Mouse (Mus musculus) cerebellum, adult 9-11 months (tissue): ENCODE measurements around the gene Moap1.

Experiments used
- DNase-seq: peaks from one replicate; pipeline ENCODE4 v3.0.0; 2022

Moap1 gene

DNA sequence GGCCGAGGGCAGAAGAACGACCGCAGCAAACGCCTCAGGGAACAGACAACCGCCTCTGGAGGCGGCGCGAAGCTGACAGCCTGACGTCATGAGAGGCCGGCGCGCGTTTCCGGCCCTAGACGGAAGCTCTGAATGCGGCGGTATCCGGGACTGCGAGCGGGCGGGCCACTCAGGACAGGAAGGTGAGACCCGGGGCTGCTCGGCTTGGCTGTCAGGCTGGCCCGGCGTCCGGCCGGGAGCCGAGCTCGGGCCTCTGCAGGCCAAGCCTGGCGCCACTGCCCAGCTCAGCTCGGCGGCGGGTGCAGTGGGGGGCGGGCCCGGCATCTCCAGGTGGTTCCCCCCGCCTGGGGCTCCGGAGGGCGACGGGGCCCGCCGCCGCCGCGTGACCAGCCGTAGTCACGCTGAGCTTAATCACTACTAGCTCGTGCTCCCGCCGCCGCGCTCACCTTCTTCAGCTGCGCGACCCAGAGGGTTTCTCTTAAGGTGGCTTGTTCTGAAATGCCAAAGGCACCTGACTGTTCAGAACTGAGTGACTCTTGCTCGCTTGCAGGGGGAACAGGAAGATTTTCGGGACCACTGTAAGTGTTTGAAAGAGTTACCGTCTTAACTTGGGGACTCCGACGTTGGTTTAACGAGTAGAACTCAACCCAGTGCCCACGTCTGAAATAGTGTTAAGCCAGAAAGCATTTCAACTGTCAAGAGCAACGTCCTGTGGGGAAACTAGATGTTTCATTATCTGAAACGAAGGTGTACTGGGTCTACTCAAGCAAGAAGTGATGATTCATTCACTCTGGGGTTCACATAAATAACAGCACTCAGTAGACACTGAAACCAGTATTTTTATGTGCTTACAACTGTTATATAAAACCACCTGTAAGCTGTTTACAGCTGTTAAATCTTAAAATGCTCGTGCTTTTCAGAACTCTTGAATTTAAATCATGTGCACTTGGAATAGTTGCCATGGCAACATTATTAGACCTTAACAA, at the start of gene Moap1, which contains the start of gene Tmem251:
Gene Moap1 (minus strand): TSS at position 73 of the 986 bp plus-strand sequence.
Gene Tmem251 (plus strand): TSS at position 174 of the 986 bp plus-strand sequence.
- peak; percentile 91 for DNase-seq

DNA sequence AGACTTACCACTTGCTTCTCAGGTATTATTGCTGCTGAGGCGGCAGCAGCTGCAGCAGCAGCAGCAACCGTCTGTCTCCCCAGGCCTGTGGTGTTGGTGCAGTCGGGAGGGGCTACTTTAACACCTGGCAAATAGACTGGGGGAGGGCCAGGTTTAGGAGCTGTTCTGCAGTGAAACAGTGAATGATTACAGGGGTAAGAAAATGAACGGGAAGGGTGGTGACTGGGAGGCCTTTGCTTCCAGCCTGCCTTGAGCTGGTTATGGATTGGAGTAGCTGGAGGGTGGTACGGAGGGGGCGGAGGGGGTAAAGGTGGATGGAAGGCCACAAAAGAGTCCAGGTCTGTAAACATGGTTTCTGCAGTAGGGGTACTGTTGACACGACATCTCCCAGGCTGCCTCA, 44.5 kb upstream of the Moap1 start:
- DNase-seq: no peak

DNA sequence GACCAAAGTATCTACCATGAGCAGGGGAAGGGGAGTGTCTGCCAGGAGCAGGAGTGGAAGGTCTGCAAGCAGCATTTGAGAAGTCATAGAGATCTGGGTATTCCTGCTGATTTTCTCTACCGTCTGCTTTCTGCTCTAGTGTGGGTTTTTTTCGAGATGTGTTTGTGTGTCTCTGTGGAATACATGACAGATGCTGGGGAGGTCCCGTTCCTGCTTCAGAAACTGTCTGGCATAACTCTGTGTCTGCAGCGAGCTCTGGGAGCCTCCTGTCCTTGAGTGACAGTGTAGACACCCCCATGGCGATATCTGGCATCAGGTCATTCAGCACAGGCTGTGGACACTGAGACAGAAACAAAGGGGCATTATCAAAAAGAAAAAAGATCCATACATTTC, 42.1 kb upstream of the Moap1 start:
- DNase-seq: no peak

DNA sequence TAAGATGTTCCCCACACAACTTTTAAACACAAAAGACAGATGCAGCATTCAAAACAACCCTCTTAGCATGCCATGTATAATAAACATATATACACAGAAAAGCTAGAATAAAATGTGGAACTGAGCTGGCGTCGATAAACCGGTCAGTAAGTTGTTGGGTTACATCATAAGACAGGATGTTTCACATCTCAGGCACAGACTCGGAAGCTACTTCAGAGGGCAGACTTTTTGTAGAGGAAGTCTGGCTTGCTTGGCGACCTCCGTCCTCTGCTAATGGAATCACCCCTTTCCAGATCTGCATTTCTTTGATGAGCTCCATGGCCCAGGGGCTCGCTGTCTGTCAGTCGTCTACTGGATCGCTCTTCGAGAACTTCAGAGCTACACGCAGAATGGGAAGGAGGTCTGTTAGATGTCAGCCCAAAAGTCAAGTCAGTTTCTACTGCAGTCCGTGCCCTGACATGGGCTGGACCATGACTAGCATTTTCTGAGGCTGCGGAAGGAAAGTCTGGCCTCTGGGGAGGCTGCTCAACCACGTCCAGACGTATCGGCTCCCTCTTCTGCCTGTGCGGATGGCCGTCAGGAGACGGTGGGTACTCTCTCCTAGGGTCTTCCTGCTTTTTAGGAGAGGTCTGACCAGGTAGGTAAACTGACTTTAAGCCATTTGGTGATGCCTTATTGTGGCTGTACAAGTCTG, 41.6 kb upstream of the Moap1 start:
- DNase-seq: no peak

DNA sequence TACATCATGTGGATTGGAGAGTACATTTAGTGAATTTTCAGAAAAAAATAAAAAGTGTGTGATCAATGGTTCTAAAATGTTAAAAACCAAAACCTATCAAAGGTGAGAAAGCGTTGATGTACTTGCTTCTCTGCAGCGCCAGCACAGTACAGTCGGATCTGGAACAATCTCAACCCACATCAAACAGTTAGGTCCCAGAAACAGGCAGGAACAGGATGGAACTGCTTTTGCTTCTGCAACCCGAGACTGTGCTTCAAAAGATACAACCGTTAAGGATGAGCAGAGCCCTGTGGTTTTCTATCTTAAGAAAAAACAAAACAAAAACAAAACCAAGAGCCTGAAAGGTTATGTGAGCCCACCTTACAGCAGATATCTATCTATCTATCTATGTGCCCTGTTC, 39.4 kb upstream of the Moap1 start:
- DNase-seq: no peak

DNA sequence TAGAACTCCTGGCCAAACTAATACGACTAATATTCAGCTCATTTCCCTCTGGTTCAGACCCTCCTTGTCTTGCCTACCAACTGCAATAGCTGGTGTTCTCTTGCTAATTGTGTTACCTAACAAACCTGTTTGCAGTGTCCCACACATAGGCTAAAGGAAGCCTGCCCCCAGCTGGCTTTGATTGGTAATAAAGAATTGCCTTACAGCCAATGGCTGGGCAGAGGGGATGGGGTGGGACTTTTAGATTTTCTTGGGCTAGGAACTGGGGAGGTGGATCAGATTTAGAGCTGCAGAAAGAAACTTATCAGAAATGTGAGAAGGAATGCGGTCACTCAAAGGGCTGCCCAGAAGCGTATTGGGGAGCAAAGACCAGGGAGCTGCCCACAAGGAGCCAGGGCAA, 36.0 kb upstream of the Moap1 start:
- no peak for DNase-seq

DNA sequence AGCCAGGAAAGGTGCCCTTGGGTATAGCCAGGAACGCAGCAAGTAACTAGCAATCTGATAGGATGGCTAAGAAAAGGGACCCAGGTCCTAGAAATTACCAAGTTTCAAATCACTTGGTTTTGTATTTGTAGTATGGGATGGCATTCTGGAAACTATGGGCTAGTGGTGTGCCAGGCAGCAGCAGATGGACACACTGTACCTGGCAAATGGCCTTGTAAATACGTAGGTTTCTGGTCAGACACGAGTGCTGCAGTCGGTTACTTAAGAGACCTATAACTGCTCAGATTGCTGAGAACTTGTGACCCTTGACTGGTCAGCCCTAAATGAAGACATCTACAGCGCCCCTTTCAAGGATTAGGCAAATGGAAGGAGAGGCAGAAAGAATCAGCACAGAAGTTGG, 34.7 kb upstream of the Moap1 start:
- DNase-seq: peak; percentile 32

DNA sequence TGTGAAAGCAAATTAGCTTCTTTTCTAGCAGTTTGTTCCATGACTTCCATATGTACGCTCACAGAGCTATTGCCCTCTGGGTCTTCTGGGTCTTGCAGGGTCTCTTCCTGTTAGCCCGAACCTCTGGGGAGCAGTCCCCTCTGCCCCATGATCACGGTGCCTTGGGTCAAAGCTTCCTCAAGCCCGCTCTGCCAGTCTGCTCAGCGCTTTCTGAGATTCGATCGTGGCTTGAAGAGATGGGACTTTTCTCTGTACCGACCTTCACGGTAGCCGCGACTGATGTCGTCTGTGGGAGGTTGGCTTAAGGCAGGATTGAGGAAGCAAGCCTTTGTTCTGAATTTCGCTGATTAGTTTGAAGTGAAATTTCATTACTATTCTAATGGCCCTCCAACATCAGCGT, 32.6 kb upstream of the Moap1 start:
- DNase-seq: no peak

DNA sequence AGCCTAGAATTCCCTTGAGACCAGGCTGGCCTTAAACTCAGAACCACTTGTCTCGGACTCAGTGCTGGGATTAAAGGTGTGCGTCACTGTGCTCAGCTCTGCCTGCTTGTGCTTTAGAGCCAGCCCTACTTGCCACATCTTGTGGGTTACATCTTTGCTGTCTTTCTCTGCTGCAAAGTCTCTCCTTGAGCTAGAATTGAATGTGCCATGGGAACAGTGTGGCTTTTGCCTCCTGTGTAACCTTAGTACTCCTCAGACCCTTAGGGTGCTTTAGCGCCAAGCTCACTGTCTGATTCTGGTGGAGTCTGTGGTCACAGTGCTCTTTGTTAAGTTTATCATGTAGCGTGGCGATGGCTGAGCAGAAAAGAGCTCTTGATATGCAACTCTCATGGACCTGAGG, 29.2 kb upstream of the Moap1 start:
- DNase-seq: no peak

DNA sequence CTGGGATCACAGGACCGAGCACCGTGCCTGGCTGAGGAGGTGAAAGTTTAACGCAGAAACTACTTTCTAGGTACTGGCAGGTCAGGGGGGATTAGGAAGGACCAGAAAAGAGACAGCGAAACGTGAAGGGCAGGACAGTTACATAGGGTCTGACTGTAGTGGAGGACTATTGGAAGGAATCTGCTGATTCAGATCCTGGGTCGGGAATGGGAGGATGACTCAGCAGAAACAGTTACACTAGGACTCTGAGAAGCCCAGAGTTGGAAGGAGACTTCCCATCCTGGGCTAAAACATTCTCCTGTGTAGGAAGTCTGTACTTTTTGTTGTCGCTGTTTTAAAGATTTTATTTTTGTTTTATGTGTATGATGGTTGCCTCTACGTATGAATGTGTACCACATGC, 28.1 kb upstream of the Moap1 start:
- no peak for DNase-seq

DNA sequence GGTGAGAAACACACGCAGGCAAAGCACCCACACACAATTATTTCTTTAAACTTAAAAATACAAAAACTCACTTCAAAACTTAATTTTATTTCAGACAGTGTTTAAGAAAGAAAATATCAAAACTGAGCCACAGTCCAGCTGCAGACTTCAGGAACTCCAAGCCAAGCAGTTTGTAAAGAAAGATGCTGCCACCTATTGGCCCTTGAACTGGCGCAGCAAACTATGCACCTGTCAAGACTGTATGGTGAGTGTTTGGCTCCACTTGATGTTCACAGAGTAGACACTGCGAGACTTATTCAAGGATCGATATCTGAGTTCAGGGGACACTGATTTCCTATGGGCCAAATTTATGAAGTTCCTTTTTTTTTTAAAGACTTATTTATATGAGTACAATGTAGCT, 25.5 kb upstream of the Moap1 start:
- no peak for DNase-seq

DNA sequence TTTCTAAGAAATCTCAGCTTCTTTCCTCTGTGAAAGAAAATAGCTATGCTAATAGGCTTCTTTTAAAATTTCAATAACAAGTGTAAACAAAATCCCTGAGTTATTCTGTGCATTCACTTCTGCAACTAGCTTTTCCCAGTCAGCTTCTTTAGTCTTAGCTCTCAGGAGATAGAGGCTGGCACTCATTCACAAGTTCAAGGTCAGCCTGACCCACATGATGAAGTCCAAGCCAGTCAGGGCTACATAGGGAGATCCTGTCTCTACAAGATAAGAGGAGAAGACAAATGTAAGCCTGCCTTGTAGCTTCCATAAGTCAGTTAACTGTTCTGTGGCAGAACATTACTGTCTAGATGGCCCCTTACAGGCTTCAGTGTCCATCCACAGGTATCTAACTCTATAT, 20.2 kb upstream of the Moap1 start:
- no peak for DNase-seq

DNA sequence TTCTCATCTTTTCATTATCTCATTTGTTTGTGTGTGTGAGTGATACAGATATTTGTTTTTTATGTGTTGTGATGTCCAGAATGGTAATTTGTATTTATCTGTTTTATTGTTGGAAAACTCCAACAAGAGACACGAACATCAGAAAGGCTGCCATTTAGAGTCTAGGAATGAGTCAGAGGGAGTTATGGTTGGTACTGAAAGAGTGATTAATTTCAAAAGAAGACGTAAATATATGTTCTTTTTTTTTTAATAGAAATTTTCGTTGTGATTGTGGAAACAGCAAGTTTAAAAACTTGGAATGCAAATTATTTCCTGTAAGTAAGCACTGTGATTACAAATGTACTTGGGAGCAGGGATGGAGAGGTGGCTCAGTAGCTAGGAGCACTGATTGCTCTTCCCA, 18.2 kb upstream of the Moap1 start:
- no peak for DNase-seq

DNA sequence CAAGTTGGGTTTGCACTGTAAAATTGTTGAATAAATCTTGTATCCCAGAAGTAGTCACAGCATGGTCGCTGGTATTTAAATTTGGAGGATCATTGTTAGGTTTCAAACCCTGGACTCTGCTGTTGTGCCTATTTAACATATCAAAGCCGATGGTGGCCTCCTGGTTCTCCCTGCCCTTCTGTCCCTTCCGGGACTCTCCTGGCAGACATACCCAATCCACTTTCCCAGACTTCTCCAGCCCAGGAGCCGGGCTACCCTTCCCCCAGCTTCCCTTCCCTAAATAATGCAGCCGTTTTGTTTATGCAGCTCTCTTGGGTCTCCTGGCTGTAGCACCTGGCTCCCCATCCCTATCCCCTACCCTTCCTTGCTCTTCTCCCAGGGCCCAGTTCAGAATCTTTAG, 15.5 kb upstream of the Moap1 start:
- DNase-seq: peak; percentile 29

DNA sequence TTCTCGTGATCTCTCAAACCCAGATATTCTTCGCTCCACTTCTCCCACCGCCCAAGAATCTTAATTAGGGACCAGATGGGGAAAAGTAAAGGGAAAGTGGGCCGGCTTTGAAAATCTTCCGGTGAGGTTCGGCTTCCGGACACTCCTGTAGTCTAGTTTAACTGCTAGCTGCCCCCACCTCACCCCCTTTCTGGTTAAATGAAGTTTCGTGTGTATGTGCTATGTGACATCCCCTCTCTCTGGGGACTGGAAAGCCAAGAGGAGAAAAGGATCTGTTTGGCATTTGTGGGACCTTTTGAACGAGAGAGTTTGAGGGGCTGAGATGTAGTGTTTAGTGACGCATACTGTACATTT, 14.9 kb upstream of the Moap1 start, which contains the start of gene Gm20604:
Gene Gm20604 (minus strand): TSS at position 270 of the 354 bp plus-strand sequence.
- DNase-seq: no peak

DNA sequence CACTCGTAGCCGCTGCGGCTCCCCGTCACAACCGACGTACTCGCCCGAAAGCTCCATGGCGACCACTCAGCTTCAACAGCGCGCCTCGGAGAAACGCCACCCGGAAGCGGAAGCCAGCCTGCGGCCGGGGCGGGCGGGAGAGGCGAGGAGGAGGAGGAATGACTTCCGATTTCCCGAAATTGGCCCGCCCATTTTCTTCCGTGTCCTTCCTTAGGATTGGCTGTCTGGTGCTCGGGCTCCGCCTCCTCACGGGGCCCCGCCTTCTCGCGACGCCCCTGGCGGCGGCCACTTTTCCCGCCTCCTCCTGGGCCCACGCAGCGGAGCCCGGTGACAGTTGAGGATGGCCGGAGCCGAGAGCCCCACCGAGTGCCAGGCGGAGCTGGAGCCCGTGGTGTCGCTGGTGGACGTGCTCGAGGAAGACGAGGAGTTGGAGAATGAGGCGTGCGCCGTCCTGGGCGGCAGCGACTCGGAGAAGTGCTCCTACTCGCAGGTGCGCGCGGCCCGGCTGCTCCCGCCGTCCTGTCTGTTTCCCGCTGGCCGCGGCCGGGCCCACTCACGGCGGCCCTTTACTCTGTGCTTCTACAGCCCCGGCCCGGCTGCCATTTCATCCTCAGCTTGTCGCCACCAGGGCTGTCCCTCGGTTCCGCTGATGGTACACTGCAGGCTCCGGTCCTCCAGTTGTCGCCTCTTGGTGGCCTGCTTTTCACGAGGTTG, 14.4 kb upstream of the Moap1 start, which contains the start of the genes Gm28051, Gon7 and Ubr7:
Gene Gm28051 (minus strand): TSS at position 77 of the 714 bp plus-strand sequence.
Gene Gon7 (minus strand): TSS at position 115 of the 714 bp plus-strand sequence.
Gene Ubr7 (plus strand): TSS at position 279 of the 714 bp plus-strand sequence.
- peak; percentile 97 for DNase-seq

DNA sequence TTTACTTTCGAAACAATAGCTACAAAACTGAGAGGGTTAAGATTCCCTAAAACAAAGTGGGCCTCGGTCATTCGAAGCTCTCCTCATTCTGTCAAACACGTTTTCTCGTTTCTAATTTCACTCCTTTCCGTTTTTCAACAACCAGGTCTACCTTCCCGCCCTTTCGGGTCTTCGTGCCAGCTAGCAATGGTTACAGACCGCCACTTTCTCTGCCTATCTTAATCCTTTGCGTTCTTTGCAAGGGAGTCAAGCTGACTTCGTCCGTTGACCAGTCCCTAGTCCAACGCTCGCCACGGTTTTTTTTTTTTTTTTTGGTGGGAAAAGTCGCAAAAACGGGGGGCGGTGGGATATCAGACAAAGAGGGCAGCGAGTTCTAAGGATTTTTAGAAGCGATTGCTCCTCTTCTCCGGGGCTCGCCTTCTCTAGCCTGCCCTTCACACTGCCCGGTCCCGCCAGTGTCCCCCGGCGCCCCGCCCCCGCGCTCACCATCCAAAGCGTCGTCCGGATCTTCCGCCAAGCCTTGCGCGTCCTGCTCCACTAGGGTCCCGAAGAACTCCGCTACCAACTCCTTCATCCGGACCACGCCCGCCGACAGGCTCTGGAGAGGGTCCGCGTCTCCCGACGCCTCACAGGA, 13.7 kb upstream of the Moap1 start:
- DNase-seq: no peak

DNA sequence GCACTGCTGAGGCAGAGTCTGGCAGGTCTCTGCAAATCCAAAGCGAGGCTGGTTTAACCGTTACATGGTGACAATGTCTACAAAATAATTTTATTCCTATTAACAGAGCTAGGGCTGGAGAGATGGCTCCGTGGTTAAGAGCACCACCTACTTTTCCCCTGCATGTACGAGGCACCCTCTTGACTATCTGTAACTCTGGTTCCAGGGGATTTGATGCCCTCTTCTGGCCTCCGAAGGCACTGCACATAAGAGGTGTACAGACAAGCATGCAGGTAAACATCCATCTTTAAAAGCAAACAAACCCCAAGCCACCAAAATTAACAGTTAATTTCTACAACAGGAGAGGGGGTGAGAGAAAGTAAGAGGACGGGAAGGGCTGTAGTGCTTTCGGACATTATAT, 12.8 kb upstream of the Moap1 start:
- peak; percentile 54 for DNase-seq

DNA sequence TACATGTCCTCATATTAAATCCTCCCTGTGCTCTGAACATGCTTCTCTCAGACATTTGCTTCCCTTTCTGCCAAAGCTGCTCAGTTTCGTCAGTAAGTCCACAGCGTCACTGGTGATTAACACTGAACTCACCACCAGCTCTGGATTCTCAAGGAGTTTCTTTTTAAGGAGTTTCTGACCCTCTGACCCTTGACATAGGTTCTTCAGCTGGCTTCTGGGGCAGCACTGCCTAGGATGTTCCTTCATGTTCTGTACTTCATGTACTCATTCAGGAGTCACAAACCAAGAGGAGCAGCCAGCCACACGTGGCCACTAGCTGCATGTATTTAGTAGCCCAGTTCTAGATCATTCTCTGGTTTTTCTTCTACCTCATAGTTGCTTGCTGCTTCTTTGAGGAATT, 4.8 kb upstream of the Moap1 start:
- DNase-seq: no peak

DNA sequence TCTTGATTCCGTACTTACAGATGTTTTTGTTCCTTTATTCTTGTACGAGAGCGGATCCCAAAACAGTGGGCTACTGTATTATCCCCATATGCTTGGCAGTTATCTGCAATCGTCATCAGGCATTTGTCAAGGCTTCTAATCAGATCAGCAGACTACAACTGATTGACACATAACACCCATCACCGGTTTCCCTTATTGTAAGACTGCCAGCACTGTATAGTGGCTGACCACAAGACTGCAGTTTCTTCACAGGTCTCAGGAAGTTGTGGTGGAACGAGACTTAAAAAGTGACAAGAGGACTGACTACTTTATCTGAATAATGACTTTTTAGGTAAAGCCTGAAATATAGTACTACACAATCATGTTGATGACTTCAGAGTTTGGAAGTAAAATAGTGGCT, 1.4 kb upstream of the Moap1 start:
- DNase-seq: no peak

DNA sequence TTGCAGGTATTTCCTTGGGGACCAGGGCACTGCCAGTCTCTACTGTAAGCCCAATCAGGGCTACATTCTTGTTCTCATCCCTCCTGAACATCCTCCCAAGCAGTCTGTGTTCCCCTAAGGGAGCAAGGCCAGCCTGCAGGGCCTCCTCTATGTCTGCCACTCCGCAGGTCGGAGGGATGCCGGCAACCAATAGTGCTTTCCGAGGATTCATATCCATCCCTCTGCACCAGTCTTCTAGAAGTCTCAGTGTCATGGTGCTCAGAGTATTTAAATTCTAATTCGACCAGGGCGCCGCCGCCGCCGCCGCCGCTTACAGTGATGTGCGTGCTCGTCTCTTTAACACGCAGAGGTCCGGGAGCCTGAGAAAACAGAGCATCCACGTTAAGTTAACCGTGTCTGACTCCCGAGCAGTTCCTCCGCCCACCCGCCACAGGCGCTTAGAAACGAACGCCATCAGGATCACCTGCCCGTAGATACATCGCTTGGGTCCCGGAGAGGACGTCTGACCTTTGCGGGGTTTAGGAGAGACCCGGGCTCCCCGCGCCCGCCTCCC, 349 bp downstream of the Moap1 start:
- DNase-seq: peak; percentile 52

DNA sequence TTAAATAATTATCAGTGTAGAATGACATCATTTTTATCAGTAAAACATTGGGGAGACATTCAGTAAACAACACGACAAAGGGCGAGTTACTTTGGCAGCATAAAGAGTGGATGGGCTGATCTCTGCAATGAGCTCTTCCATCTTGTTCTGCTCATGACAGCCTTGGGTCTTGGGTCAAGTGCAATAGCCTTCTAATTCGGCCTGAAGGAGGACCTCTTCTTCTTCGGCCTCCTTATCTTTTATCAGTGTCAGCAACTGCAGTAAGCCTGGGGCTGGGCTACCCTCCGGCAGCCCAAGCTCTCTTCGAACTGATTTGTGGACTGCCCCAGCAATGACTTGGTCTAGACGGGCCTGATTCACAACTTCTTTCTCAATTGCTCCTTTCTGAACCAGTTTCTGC, 1.4 kb downstream of the Moap1 start:
- no peak for DNase-seq
